Mouse (Mus musculus): Measurements from ENCODE around the gene Arid5b.

Arid5b gene

DNA sequence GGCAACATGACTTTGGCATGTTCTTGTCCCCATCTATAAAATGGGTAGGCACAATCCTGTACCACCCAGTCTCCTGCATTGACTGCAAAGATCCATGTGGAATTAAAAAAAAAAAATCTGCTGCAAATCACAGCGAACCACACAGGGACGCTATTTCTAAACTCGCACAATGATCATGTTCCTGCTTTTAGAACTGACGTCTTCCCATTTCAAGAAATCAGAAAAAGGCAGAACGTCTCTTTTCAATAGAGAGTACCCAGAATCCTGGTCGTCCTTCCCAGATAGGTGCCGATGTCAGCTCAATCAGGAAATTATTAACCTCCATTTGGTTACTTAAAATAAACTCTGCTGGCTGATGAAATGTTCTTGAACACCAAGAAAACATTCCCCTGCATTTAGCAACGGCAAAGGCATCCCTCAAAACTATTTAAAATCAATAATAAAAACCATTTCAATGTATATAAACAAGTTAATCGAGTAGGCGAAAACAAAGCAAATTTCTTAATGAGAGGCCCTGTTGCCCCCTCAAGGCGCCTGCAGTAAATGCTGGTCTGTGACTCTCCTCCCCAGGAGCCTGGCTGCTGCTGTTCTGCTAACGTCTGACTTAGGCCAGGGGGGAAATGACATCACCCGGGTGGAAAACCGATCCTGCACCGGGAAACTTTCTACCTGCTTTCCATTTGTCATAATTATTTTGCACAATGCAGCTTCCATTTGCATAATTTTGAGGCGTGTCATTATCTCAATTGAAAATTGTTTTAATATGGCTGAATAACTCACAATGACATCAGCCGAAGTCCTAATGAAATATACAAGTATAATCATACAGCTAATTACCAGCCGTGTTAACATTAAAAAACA, 3.4 kb downstream of the Arid5b start:
- CTCF ChIA-PET = interaction anchor here (0.6 to 0.9 kb wide), 4 partner anchors 8 to 87 kb away, joined by 3 to 9 read pairs (median 4); no protein-coding TSS in a partner anchor

DNA sequence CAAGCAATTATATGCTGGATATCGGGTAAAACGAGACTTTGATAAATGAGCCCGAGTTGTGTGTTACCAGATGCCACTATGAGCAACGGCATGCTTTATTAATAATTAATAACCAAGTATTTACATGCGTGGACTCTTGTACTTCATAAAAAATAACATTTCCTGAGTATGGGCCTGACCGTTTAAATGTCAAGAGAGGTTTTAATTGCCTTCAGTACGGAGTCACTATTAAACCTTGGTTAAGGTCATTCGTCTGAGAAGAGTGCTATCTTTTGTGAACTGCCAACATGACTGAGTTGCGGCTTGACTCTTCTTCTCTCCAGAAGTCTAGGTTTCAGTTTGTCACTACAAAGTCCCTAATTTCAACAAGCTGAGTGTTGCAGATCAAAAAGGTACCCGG, 8.8 kb downstream of the Arid5b start:
- CTCF ChIA-PET = no interaction called here

DNA sequence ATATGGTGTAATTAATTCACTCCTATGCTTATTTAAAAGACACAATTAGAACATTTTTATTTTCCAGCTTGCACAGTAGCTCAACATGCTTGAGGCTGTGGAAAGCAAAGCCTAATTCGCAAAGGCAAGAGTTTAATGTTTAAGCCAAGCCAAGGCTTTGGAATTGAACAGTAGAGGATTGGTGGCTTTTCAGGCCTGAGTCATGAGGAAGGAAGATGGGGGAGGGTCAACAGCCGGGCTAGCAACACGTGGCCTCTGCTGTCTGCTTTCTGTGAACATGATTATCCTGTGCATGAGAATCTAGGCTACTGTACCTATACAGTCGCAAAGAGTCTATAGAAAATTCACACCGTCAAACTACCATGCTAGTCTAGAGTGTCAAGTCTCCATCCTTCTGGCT, 9.9 kb downstream of the Arid5b start:
- CTCF ChIA-PET = no interaction called here

DNA sequence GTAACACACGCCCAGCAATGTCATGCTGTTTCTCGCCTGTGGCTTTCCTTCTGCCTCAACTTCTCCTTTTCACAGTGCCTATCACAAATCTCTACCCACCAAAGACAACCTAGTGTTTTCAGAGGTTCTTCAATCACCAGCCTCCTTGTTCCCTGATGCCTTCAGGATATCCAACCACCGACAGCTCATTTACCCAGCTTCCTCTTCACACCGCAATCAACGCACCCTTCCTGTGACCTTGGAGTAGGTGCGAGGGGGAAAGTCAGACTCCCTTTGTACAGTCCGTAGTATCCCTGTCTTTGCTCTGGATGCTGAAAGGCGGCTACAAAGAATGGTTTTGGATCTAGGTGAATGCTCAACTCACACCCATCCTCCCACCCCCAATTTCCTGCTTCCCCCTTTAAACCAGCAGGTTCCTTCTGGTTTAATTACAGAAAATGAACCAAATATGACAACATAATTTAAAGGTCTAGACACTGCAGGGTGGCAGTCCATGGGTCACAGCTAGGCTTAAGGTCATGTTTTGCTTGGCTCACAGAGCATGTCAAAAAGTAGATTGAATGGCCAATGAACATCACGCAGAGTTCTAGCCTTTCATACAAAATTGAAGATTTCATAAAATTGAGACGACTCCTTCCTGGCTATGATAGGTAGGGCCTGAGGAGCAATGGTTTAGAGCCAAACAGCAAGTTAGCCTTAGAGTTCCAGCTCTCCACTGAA, 14.4 kb downstream of the Arid5b start:
- CTCF ChIA-PET = no interaction called here

DNA sequence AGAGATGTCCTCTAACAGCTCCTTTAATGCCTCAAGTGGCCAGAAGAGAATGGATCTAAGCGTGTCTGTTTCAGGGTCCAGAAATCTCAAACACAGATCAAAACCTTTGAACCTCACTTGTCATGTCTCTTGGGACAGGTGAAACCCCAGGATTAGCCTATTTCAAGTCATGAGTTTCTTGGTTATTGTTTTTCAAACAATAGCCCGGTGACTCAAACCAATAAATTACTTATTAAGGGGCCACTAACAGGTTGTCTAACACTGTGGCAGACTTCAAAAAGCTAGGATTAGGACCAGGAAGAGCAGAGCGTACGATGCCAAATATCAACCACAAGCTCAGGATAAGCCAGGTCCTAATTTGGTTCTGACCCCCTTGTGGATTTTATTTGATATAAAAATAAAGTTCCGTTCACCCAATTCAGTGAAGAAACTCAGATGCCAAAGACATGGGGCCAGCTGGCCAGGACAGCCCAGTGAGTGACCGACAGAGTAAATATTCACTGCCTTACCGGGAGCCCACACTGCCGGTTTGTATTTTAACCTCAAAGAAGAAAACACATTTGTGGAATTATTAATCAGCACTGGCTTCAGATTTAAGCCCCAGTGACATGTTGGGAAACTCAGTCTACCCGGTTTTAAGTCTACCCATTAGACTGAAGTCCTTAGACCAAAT, 15.1 kb downstream of the Arid5b start:
- CTCF ChIA-PET = no interaction called here

DNA sequence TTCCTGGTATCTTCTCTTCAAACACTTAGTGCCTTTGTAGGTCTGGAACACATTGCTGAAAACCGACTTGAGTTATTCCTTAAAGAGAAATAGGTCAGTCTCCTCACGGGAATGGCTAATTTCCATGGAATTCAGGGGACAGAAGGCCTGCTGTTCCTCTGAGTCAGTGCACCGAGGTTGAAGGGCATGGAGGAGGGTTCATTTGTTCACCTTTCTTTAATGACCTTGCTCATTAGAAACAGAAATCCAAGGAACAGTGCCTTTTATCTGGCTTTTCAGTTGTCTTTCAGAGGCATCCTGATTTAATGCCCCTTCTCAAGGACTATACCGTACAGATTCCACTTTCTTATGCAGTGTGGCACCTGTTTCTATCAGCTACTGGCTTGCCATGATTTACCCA, 18.9 kb downstream of the Arid5b start:
- CTCF ChIA-PET = interaction anchor here (0.6 kb wide), 1 partner anchor 23 kb away, joined by 10 read pairs; no protein-coding TSS in a partner anchor

DNA sequence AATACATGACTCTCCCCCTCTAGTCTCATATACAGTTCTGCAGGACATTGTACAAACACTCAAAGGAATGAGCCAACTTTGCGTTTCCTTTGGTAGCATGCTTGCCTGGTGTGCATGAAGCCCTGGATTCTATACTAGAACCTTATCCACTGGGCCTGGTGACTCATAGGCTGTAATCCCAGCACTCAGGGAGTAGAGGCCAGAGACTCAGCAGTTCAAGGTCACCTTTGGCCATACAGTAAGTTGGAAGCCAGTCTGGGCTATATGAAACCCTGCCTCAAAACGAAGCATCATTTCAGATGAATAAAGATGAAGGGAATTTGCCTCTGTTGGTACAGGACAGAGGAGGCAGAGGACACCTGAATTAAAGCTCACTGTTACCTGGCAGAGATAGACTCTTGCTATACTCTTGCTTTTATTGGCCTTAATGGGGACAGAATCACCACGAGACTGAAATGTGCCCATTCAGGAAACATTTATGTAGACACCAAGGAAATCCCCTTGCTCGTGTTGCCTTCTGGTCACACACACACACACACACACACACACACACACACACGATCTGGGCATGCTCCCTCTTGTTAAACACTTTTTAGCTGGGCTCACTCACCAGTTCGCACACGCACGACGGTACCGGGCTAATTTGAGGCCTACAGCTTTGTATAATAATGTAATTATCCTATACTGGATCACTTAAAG, 21.0 kb downstream of the Arid5b start:
- CTCF ChIA-PET = no interaction called here

DNA sequence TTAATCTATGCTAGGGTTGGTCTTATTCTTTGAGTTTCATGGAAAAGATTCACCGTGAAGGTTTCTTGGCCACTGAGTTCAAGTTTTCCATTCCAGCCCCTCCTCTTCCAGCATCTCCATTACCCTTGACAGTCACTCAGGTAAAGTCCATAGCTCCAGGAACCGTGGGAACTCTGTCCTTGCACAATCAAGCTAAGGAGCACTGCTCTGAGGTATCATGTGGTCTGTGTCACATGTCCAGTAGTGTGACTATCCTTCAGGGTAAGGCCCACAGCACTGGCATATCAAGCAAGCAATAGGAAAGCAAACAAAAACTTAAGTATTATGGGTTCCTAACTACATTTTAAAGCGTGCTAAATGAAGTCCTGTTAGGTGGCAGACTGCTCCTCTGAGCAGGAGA, 22.4 kb downstream of the Arid5b start:
- CTCF ChIA-PET = interaction anchor here (0.5 kb wide), 1 partner anchor 1481 kb away, joined by 9 read pairs; no protein-coding TSS in a partner anchor

DNA sequence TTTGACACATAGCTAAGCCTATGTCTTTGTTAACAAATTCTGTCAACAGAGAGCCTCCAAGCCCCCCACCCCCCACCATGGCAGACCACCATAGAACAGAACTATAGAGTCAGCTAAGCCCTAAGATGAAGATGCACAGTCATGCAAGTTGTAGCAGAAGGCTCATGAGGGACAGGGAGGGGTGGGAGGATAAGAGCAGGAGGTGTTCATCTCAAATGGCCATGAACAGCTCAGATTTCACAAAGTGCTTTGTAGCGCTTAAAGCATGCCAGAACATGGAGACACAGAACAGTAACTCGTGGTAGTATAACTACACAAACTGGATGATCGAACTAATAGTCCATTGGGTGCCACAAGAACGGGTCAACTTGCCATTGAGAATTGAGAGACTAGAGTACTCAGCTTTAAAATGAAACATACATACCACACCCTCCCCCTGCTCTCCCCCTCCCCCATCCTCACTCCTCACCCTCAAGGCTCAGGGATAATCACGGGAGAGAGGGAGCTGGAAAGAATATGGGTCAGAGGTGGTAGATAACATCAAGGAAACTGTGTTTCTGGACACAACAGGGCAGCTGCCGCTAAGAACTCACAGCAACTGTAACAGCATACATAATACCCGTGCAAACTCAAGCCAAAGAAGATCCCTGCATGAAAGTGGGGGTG, 25.0 kb downstream of the Arid5b start:
- CTCF ChIA-PET = interaction anchor here (0.7 kb wide), 1 partner anchor 21 kb away, joined by 3 read pairs; no protein-coding TSS in a partner anchor

DNA sequence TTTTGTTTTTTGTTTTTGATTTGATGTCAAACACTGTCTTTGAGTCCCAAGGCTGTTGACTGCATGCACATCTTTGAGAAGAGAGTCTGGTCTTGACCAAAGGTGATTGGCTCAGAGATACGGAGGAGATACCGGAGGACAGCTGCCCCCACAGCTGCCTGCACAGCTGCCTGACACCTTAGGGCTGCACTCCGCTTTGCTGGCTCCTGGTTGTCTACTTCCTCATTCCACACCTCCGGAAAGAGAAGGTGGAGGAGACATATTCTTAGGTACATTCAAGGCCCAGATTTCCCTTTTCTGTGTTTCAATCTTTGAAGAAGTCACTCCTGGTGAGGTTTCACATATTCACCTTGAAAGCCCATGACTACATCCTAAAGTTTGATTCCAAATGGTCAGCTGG, 25.9 kb downstream of the Arid5b start:
- CTCF ChIA-PET = no interaction called here

DNA sequence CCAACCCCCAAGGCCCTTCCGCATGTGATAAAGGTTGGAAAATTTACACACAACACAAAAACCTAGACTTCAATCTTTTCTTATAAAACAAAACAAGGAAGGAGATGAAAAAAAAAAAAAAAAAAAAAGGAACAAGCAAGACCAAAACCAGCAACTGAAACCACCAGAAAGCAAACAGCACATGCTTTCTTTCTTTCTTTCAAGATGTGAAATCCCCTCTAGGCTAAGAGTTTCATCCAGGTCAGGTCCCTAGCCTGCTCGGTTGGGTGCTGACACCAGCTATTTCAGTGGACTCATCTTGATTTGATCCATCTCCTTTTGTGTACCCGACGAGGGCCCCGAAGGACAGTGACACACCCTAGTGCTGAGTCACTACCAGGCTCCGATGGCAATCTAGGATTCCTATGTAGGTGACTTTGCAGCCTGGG, 29.2 kb downstream of the Arid5b start:
- CTCF ChIA-PET = interaction anchor here (0.6 to 1.6 kb wide), 4 partner anchors 10 to 993 kb away, joined by 3 to 9 read pairs (median 4); no protein-coding TSS in a partner anchor

DNA sequence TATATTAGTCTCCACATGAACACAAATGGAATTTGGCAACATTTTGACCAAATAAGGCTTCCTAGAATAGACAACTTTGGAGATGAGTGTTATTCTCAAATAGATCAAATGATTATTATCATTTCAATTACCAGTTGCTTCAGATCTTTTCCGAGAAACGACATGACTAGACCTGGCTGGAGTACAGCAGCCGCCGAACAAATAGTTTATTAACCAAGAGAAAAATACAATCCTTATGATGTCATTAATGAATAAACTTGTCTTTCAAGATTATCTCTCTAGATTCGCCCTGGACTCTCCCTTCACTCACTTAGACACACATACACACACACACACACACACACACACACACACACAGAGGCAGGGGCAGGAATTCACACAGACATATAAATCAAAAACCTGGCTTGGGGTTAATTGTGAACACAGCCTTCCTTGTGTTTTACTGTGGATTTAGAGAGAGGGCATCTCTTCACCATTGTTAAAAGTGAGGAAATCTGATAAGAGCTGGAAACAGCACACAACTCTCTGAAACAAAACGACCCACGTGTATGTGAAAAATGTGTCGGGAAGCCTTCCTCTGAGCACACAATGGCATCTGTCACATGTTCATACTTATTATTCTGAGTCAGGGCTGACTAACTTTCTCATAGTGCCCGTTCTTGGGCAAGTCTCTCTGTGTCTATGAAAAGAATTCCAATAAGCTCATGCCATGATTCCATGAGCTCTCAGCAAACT, 30.1 kb downstream of the Arid5b start:
- CTCF ChIA-PET = interaction anchor here (0.6 to 1.6 kb wide), 4 partner anchors 9 to 40 kb away, joined by 4 to 9 read pairs (median 4); no protein-coding TSS in a partner anchor

DNA sequence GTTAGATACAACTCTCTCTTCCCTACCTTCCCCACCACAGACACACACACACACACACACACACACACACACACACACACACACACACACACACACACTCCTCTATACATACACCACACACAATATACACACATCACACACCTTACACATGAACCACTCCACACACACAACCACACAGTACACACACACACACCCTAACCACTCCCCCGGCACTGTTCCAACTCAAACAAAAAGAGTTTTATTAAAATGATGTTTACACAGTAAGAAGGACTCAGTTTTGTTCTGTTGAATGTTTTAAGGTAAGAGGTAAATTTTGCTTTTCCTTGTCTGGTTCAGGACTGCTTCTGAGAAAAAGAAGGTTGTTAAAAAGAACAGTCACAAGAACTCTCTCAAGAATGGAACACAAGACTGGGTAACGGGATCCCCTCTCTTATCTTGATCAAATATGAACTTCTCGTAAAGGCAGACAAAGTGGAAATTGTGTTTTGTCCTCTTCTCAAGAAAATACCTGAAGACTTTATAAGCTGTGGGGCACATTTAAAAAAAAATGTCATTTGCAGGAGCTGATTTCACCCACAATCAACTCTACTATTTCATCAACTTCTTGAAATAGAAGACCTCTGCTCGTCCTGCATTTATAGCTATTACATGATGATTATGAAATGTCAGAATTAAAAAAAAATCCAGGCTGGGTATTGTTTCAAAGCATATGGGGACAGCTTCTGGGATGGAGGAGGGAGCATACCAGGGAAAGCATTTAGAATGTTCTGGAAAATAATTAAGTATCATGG, 30.9 kb downstream of the Arid5b start:
- CTCF ChIA-PET = interaction anchor here (0.6 to 0.7 kb wide), 2 partner anchors 26 to 108 kb away, joined by 3 to 4 read pairs; no protein-coding TSS in a partner anchor

DNA sequence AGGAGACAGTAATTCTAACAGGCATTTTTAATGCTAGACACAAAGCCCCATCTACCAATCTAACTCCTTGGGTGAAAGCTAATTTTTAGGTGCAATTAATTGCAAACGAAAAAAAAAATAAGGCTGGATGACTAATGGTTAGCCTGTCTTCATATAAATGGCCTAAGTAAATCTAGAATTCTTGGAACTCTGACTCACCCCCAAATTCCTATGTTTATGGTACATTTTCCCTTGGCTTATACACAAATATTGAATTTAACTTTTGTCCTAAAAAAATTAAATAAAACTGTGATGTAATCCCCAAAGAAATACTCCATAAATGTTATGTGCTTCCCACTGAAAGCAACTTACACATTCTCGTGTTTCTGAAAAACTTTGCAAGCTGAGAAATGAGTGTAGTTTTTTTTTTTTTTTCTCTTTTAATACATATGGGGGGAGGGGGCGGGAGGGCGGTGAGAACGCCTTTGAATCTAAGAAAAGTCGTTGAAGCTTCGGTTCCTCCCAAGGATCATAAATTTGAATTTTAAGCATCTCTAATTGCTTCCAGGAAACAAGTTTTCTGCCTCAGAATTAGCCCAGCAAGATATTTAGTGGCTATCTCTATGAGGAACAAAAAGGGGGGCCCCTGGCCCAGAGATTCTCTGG, 31.8 kb downstream of the Arid5b start:
- CTCF ChIA-PET = interaction anchor here (0.6 to 0.7 kb wide), 2 partner anchors 27 to 107 kb away, joined by 3 to 4 read pairs; no protein-coding TSS in a partner anchor

DNA sequence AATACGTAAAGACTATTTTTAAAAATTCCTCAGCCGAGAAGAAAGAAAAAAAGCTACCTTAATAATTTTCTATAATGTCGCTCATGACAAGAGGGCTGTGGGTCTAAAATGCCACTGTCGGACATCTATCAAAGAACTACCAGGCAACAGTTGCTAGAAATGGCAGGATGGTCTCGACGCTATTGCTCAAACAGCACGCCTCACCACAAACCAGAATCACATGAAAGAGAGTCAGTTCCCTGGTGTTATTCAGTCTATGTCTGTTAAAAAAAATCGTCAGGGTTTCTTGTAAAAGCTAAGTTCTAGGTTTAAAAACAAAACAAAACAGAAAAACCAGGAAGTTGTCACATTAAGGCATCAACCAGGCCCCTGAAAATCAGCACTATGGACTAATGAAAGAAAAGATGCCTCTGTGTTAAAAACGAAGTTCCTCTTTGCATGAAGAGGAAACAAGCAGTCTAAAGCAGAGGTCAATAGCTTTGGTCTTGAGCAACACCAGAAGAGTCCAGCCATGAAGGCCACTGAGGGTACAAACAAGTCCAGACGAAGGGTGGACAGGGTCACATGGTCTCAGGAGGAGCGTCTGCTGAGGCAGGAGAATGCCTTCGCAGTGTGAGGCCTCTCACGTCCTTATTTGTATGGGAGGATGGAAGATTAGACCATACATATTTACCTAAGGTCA, 37.6 kb downstream of the Arid5b start:
- CTCF ChIA-PET = interaction anchor here (0.7 to 0.8 kb wide), 2 partner anchors 37 to 48 kb away, joined by 3 to 5 read pairs; no protein-coding TSS in a partner anchor

DNA sequence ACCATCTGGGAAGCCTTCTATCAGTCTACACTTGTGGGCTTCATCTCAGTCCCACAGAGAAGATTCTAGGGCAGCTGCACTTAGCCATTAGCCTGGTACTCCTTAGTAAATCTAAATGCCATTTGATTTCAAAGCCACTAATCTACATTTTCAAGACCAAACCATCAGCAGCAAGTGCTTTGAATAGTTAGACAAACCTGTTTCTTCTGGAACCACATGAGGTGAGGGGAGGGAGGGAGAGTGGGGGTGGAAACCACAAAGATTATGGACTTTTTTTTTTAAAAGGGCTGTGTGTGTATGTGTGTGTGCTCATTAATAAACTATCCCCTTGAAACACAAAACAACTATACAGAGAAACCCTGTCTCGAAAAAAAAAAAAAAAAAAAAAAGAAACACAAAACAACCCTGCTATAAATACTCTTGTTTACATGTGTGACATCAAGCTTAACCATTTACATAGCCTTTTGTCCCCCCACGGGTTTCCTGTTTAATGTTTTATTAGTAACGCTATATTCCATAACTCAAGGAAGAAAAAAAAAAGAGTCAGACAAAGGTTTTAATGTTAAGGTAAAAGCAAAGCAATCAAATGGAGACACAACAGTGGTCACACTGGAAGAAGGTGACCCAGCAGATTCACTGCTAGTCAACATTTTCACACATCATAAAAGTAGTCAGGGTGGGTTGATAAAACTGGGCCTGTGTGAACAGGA, 38.3 kb downstream of the Arid5b start:
- CTCF ChIA-PET = interaction anchor here (0.7 to 0.8 kb wide), 2 partner anchors 37 to 729 kb away, joined by 5 read pairs; no protein-coding TSS in a partner anchor

DNA sequence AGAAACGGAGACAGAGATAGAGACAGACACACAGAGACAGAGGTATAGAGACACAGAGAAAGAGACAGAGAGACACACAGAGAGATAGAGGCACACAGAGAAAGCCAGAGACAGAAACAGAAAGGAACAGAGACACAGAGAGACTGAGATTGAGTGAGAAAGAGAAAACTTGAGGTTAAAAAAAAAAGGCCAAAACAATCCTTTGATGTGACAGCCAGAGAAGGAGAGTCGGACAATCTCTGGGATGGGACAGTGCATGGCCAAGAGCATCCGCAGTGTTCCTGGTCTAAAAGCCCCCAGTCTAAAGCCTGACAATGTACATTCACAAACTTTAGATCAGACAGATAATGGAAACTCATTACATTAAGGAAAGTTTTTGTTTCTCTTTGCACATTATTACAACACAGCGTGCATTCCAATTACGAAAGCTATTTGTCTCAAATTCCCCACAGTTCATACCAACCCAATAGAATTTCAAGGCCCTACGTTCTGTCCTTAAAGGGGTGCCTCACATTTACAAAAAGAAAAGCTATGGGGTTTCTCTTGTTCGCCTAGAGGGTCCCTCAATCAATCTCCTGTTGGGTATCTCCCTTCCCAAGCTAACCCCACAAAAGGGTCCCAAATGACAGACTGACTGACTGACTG, 39.0 kb downstream of the Arid5b start:
- CTCF ChIA-PET = interaction anchor here (0.7 to 1.5 kb wide), 2 partner anchors 10 to 729 kb away, joined by 5 to 9 read pairs; no protein-coding TSS in a partner anchor

Measured in spleen, embryonic (tissue).